17 mouse cellular contexts compared by ENCODE assay signal in genomic region chrX:99233035-99233434, GRCm38 (mm10).
DNase-seq lines count a peak whose midpoint lies in the region; ATAC-seq and TF ChIP-seq lines count a peak whose summit lies in the region.
"Had no signal": no experiment of that assay in that cellular context is flagged by ENCODE, and none has a peak within 500 bp of the region (broad histone marks: within the 10 kb centered on the region; RNA-seq: fewer than 3 reads in every experiment).

No protein-coding gene starts in this region.

- TF ChIP-seq POLR2A in kidney, adult 2 months (IDR thresholded peaks at IDR 0.05; ENCODE audit: low read depth, low read length) = no peak

- H3K27me3 ChIP-seq in kidney, adult 2 months (replicated peaks; ENCODE audit: control insufficient read depth, insufficient read depth, low read length) = no peaks in the 10 kb centered on the region

- H3K27ac ChIP-seq in gastrocnemius, adult 2 months = peak overlapping the region; percentile 73
- peak overlapping the region; percentile 12; the same call in 1 of the 2 replicates for H3K27ac ChIP-seq in kidney, adult 2 months (ENCODE audit: insufficient read depth, low read depth, low read length)
- H3K27ac ChIP-seq: forebrain, embryonic 12.5 days; limb, embryonic 15.5 days; neural tube, embryonic 12.5 days had no signal

- no peaks in the 10 kb centered on the region for H3K36me3 ChIP-seq in kidney, adult 2 months (ENCODE audit: control insufficient read depth, insufficient read depth, low read length)
- H3K36me3 ChIP-seq: forebrain, embryonic 12.5 days; limb, embryonic 15.5 days; neural tube, embryonic 12.5 days had no signal

- intact Hi-C loops in gastrocnemius, adult 2 months (cut with DNase I) = no loop called here

- H3K4me1 ChIP-seq in kidney, adult 2 months (ENCODE audit: control insufficient read depth, insufficient read depth, low read length) = no peaks in the 10 kb centered on the region
- H3K4me1 ChIP-seq: limb, embryonic 15.5 days; neural tube, embryonic 12.5 days had no signal

- no peak for ATAC-seq in activated CD4-positive, CD25-positive, alpha-beta regulatory T cell, adult 4 months
- ATAC-seq: liver, postnatal 0 days had no signal

- 72% methylated on average over 3 of the region's 3 CpGs for WGBS in kidney, adult 2 months

- TF ChIP-seq CTCF in gastrocnemius, adult 2 months (IDR thresholded peaks at IDR 0.05) = peak; percentile 20; the same call in 1 of the 2 replicates
- no peak; the same call in 1 of the 2 replicates for TF ChIP-seq CTCF in kidney, adult 2 months (conservative IDR thresholded peaks at IDR 0.05; ENCODE audit: insufficient read depth, insufficient read length, low read depth, low read length)

- no peak overlapping the region for H3K4me3 ChIP-seq in gastrocnemius, adult 2 months
- H3K4me3 ChIP-seq in kidney, adult 2 months (ENCODE audit: insufficient read depth, low read depth, low read length) = no peak overlapping the region
- H3K4me3 ChIP-seq: forebrain, embryonic 12.5 days; limb, embryonic 15.5 days; neural tube, embryonic 12.5 days had no signal

- DNase-seq in gastrocnemius, adult 2 months = no peak
- no peak for DNase-seq in gastrocnemius, adult 8-10 months (ENCODE audit: low spot score in 2 of 2)
- peak; percentile 66 for DNase-seq in kidney, adult 2 months
- DNase-seq in kidney, postnatal 4 days = no peak
- peak; percentile 21 to 70 for DNase-seq in kidney, postnatal 25 days
- peak; percentile 48 for DNase-seq in lung, postnatal 14 days
- no peak for DNase-seq in cerebellum, adult 9-10 months
- DNase-seq: adrenal gland, postnatal 25 days; cerebellum, postnatal 14 days; layer of hippocampus, postnatal 36 days; liver, postnatal 0 days; spleen, adult 18-20 months; thymus, adult 18-20 months had no signal

Comparison
In these comparisons a context has a peak if more than half of its experiments do, and no peak if none do; other contexts are left out.
1. DNase-seq: peak in kidney, adult 2 months (single experiment), kidney, postnatal 25 days (2 of 2) and lung, postnatal 14 days (single experiment); none in gastrocnemius, adult 2 months (single experiment), gastrocnemius, adult 8-10 months (0 of 2), kidney, postnatal 4 days (0 of 2) and cerebellum, adult 9-10 months (single experiment).